Mouse (Mus musculus) limb, embryonic 12.5 days (tissue): ENCODE data around the gene L3mbtl2. TPM values are rescaled to one million over a fixed set of nuclear protein-coding genes. Genes with fewer than 3 reads are reported as not detected.
A peak's percentile ranks its signal among the peaks of the same experiment; 100 is the strongest.

Source experiments
- ATAC-seq: fragments of 200-750 bp; cut with Nextera tagmentation; 2 replicates; pipeline ENCODE4 v1.8.0; 2017; ENCODE audit warnings: low read depth, moderate TSS enrichment; ENCODE audit not compliant: insufficient number of reproducible peaks, insufficient read depth, low FRiP score, low TSS enrichment
- H3K27ac ChIP-seq: fragments of 300-500 bp; sonication (generic); 2 replicates; pipeline ENCODE4 v1.5.1; 2016; ENCODE audit warnings: mild to moderate bottlenecking, moderate library complexity
- H3K27me3 ChIP-seq: fragments of 300-500 bp; sonication (generic); 2 replicates; pipeline ENCODE4 v1.6.1; 2016; ENCODE audit warnings: mild to moderate bottlenecking, moderate library complexity
- H3K36me3 ChIP-seq: fragments of 300-500 bp; sonication (generic); 2 replicates; pipeline ENCODE4 v1.6.1; 2016; ENCODE audit warnings: mild to moderate bottlenecking, moderate library complexity
- H3K4me1 ChIP-seq: fragments of 300-500 bp; sonication (generic); replicated peaks from 2 replicates; pipeline ENCODE4 v1.6.1; 2016
- H3K4me2 ChIP-seq: fragments of 300-500 bp; sonication (generic); 2 replicates; pipeline ENCODE4 v1.6.1; 2016; ENCODE audit warnings: mild to moderate bottlenecking, moderate library complexity
- H3K4me3 ChIP-seq: fragments of 300-500 bp; sonication (generic); replicated peaks from 2 replicates; pipeline ENCODE4 v1.5.1; 2016; ENCODE audit warnings: mild to moderate bottlenecking
- H3K9ac ChIP-seq: fragments of 300-500 bp; sonication (generic); replicated peaks from 2 replicates; pipeline ENCODE4 v1.6.1; 2016; ENCODE audit warnings: mild to moderate bottlenecking, moderate library complexity
- H3K9me3 ChIP-seq: fragments of 300-500 bp; sonication (generic); 2 replicates; pipeline ENCODE4 v1.6.1; 2016; ENCODE audit warnings: mild to moderate bottlenecking, moderate library complexity
- WGBS: fragments of 180-500 bp; shearing (Covaris S2); methylation state at CpG from one replicate; pipeline ENCODE4 v1.1.7; 2016; 5-methylcytosine and 5-hydroxymethylcytosine counted together
- polyA plus RNA-seq: library from polyadenylated mRNA; unstranded; fragments of >200 nt; fragmentation: Nextera tagmentation; extraction: Ambion mirVana; gene quantifications from 2 replicates; pipeline ENCODE4 v1.2.1, GENCODE M21; 2016

The L3mbtl2 gene
- polyA plus RNA-seq = 25.5 and 25.6 TPM in 2 replicates

- H3K36me3 ChIP-seq = peaks cover 22% of the 10 kb centered on the region
- H3K4me3 ChIP-seq = peak within 1 kb of the TSS; percentile 82
- peak within 1 kb of the TSS; percentile 70 for H3K9ac ChIP-seq
- peak within 1 kb of the TSS; percentile 71 for H3K4me2 ChIP-seq
- WGBS = under 1% methylated on average over 55 of the region's 55 CpGs
- peaks cover 8% of the 10 kb centered on the region for H3K4me1 ChIP-seq
- H3K9me3 ChIP-seq = no peaks in the 10 kb centered on the region
- peak within 1 kb of the TSS; percentile 29 for H3K27ac ChIP-seq
- H3K27me3 ChIP-seq = no peaks in the 10 kb centered on the region
- peak; percentile 93 for ATAC-seq
These were observed at the start of gene L3mbtl2 for GRCm38 (mm10) chr15:81663697-81664561. L3mbtl2 (plus strand) TSS chr15:81663889.

- peaks cover 76% of the 10 kb centered on the region for H3K36me3 ChIP-seq
These were observed 13.9 kb upstream of the L3mbtl2 start for GRCm38 (mm10) chr15:81649516-81650455.

GRCm38 (mm10) chr15:81650636-81651035, 13.1 kb upstream of the L3mbtl2 start:
- H3K9ac ChIP-seq = no peak overlapping the region
- no peaks in the 10 kb centered on the region for H3K27me3 ChIP-seq
- no peaks in the 10 kb centered on the region for H3K4me1 ChIP-seq
- no peak for ATAC-seq
- 94% methylated on average over 7 of the region's 7 CpGs for WGBS
- H3K36me3 ChIP-seq = peaks cover 67% of the 10 kb centered on the region
- H3K27ac ChIP-seq = no peak overlapping the region
- H3K4me2 ChIP-seq = no peak overlapping the region
- no peaks in the 10 kb centered on the region for H3K9me3 ChIP-seq
- no peak overlapping the region for H3K4me3 ChIP-seq

More at GRCm38 (mm10) chr15:81649516-81650455, 13.9 kb upstream of the L3mbtl2 start:
- no peak overlapping the region for H3K4me3 ChIP-seq
- H3K27me3 ChIP-seq = no peaks in the 10 kb centered on the region
- WGBS = 95% methylated on average over 8 of the region's 8 CpGs
- H3K4me2 ChIP-seq = no peak overlapping the region
- no peak overlapping the region for H3K27ac ChIP-seq
- no peaks in the 10 kb centered on the region for H3K4me1 ChIP-seq
- ATAC-seq = 0 out of 2 replicates have a peak, but pooled peaks have one; percentile 31
- no peak overlapping the region for H3K9ac ChIP-seq
- no peaks in the 10 kb centered on the region for H3K9me3 ChIP-seq

GRCm38 (mm10) chr15:81661701-81662100, 2.0 kb upstream of the L3mbtl2 start:
- Histone ChIP-seq H3K36me3 (no peaks in the 10 kb centered on the region; the same call in 1 of the 2 replicates), H3K27ac (no peak overlapping the region), H3K4me3 (no peak overlapping the region), H3K4me2 (no peak overlapping the region), H3K9ac (no peak overlapping the region), H3K27me3 (no peaks in the 10 kb centered on the region), H3K4me1 (peaks cover 8% of the 10 kb centered on the region), H3K9me3 (no peaks in the 10 kb centered on the region)
- no peak for ATAC-seq
- 92% methylated on average over 2 of the region's 2 CpGs for WGBS

- peak overlapping the region; percentile 82 for H3K4me3 ChIP-seq
- 65% methylated on average over 10 of the region's 10 CpGs for WGBS
- H3K9me3 ChIP-seq = no peaks in the 10 kb centered on the region
- H3K36me3 ChIP-seq = peaks cover 16% of the 10 kb centered on the region
- H3K9ac ChIP-seq = no peak overlapping the region
- peaks cover 8% of the 10 kb centered on the region for H3K4me1 ChIP-seq
- ATAC-seq = no peak
- no peaks in the 10 kb centered on the region for H3K27me3 ChIP-seq
- no peak overlapping the region for H3K27ac ChIP-seq
- peak overlapping the region; percentile 71 for H3K4me2 ChIP-seq
These were observed 408 bp upstream of the L3mbtl2 start for GRCm38 (mm10) chr15:81663281-81663680.

GRCm38 (mm10) chr15:81666957-81667356, 3.3 kb downstream of the L3mbtl2 start:
- no peak overlapping the region for H3K9ac ChIP-seq
- peaks cover 8% of the 10 kb centered on the region for H3K4me1 ChIP-seq
- no peaks in the 10 kb centered on the region for H3K27me3 ChIP-seq
- H3K4me3 ChIP-seq = no peak overlapping the region
- ATAC-seq = no peak
- no peak overlapping the region for H3K27ac ChIP-seq
- H3K9me3 ChIP-seq = no peaks in the 10 kb centered on the region
- H3K4me2 ChIP-seq = no peak overlapping the region
- WGBS = 90% methylated on average over 10 of the region's 10 CpGs
- H3K36me3 ChIP-seq = peaks cover 44% of the 10 kb centered on the region

GRCm38 (mm10) chr15:81670231-81670640, 6.5 kb downstream of the L3mbtl2 start:
- peaks cover 68% of the 10 kb centered on the region for H3K36me3 ChIP-seq
- 82% methylated on average over 4 of the region's 4 CpGs for WGBS

GRCm38 (mm10) chr15:81676637-81677036, 12.9 kb downstream of the L3mbtl2 start:
- H3K36me3 ChIP-seq = peaks cover 73% of the 10 kb centered on the region
- no peak for ATAC-seq

More at GRCm38 (mm10) chr15:81670231-81670640, 6.5 kb downstream of the L3mbtl2 start:
- Histone ChIP-seq H3K4me2 (no peak overlapping the region), H3K9me3 (no peaks in the 10 kb centered on the region), H3K27ac (no peak overlapping the region), H3K4me3 (no peak overlapping the region), H3K4me1 (0 out of 2 replicates have a peak, but pooled peaks cover under 1% of the 10 kb centered on the region), H3K27me3 (no peaks in the 10 kb centered on the region), H3K9ac (no peak overlapping the region)
- peak; percentile 59; the same call in 1 of the 2 replicates for ATAC-seq

GRCm38 (mm10) chr15:81680301-81680805, 16.7 kb downstream of the L3mbtl2 start:
- Histone ChIP-seq H3K9me3 (no peaks in the 10 kb centered on the region), H3K4me3 (no peak overlapping the region), H3K4me2 (no peak overlapping the region), H3K27me3 (no peaks in the 10 kb centered on the region), H3K36me3 (peaks cover 85% of the 10 kb centered on the region), H3K4me1 (no peaks in the 10 kb centered on the region), H3K27ac (no peak overlapping the region), H3K9ac (no peak overlapping the region)
- 95% methylated on average over 4 of the region's 4 CpGs for WGBS
- ATAC-seq = no peak

More at GRCm38 (mm10) chr15:81676637-81677036, 12.9 kb downstream of the L3mbtl2 start:
- no peak overlapping the region for H3K27ac ChIP-seq
- no peaks in the 10 kb centered on the region for H3K4me1 ChIP-seq
- 89% methylated on average over 3 of the region's 3 CpGs for WGBS
- no peak overlapping the region for H3K9ac ChIP-seq
- no peaks in the 10 kb centered on the region for H3K9me3 ChIP-seq
- H3K27me3 ChIP-seq = no peaks in the 10 kb centered on the region
- no peak overlapping the region for H3K4me3 ChIP-seq
- H3K4me2 ChIP-seq = no peak overlapping the region

GRCm38 (mm10) chr15:81693366-81693966, 29.8 kb downstream of the L3mbtl2 start:
- H3K4me3 ChIP-seq = peak overlapping the region; percentile 71
- H3K9ac ChIP-seq = peak overlapping the region; percentile 89
- WGBS = 4% methylated on average over 41 of the region's 41 CpGs
- H3K9me3 ChIP-seq = no peaks in the 10 kb centered on the region
- peaks cover 25% of the 10 kb centered on the region for H3K4me1 ChIP-seq
- no peak for ATAC-seq
- H3K36me3 ChIP-seq = peaks cover 7% of the 10 kb centered on the region
- peaks cover 48% of the 10 kb centered on the region for H3K27me3 ChIP-seq
- peak overlapping the region; percentile 97 for H3K4me2 ChIP-seq
- H3K27ac ChIP-seq = no peak overlapping the region; the same call in 1 of the 2 replicates
